13 mouse cellular contexts compared by ENCODE assay signal in genomic region chr5:123653287-123653801, GRCm38 (mm10).
"Had no signal": no experiment of that assay in that cellular context is flagged by ENCODE, and none has a peak within 500 bp of the region (broad histone marks: within the 10 kb centered on the region; RNA-seq: fewer than 3 reads in every experiment).

No protein-coding gene starts in this region.

- DNase-seq: kidney, adult 18-20 months; kidney, postnatal 10 days; lung, embryonic 14.5 days; lung, postnatal 10 days; right cerebral cortex, postnatal 14 days; thymus, postnatal 4 days had no signal

- H3K27ac ChIP-seq: left cerebral cortex, adult 2 months; limb, embryonic 15.5 days; macrophage; midbrain, embryonic 12.5 days; neural tube, embryonic 15.5 days had no signal

- H3K4me3 ChIP-seq: left cerebral cortex, adult 2 months; limb, embryonic 15.5 days; liver, embryonic 12.5 days; megakaryocyte, embryonic 14.5 days; midbrain, embryonic 12.5 days; neural tube, embryonic 15.5 days had no signal
